Mouse (Mus musculus) brain, embryonic 14.5 days (tissue): ENCODE results near the gene Pam.

Source experiments
- CTCF ChIP-seq: fragments of 200-500 bp; IDR thresholded peaks from 2 replicates; pipeline ENCODE4 v1.5.1; 2012; ENCODE audit warnings: inconsistent platforms, mild to moderate bottlenecking, moderate library complexity, borderline replicate concordance; ENCODE audit not compliant: insufficient read depth, insufficient read length; ENCODE audit errors: extremely low read depth
- POLR2A ChIP-seq: fragments of 200-500 bp; IDR thresholded peaks from 2 replicates; pipeline ENCODE4 v1.6.1; 2012; ENCODE audit warnings: mild to moderate bottlenecking, inconsistent platforms, borderline replicate concordance; ENCODE audit not compliant: poor library complexity, insufficient read depth, insufficient read length, severe bottlenecking; ENCODE audit errors: extremely low read depth

DNA sequence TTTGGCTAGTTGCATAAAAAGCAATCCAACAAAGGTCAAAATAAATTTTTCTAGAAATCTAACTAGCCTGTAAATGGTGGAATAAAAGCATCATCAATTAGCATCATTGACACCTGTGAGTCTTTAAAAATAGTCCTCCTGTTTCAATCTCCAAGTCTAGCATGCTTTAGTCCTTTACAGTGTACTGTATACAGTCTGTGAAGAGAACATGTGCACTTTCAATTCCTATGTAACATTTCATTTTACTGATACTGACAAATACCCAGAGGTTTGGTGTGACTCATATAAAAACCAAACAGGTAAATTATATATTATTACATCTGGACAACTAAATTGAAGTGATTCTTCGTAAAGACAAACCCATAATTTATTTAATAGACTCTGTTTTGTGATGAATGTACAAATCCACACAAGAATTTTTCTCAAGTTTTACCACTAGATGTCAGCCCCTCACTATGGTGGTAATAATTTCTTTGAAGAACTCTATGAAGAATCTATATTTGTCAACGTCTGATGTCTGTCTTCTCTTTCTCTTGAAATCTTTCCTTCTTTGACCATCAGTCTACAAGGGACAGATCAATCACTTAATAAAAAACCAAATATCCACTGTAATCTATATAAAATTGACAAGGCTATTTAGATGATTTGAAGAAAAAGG, 286.1 kb downstream of the Pam start:
- TF ChIP-seq CTCF (0 out of 2 replicates have a peak, but pooled peaks have one; percentile 7), POLR2A (no peak)
